Mouse (Mus musculus): Measurements from ENCODE around the gene Pclaf.

DNA sequence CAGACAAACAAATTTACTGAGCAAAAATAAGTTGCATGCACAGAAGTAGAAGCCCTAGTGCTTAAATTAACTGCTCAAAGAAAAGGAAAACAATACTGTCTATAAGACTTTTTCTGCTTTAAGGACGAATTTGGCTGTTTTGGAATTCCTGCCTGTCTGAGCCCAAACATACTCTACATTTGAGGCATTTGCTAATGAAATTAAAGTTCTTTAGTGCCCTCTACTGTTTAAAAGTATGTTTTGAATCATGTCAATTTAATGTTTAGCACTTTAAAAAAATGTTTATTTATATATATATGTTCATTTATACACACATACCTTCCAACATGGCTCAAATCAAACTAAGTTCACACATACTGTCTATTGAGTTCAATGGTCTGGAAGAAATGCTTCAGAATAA, 39.8 kb upstream of the Pclaf start:
- TF ChIP-seq GATA1 (IDR thresholded peaks at IDR 0.05; ENCODE audit: low read length), result no peak
- TF ChIP-seq TAL1 (IDR thresholded peaks at IDR 0.05; ENCODE audit: low read length), result no peak

Measured in erythroblast, embryonic 14.5 days (primary cell).